Mouse (Mus musculus): ENCODE measurements around the gene Fcrl6. TPM values are rescaled to one million over a fixed set of nuclear protein-coding genes. Genes with fewer than 3 reads are reported as not detected.
A peak's percentile ranks its signal among the peaks of the same experiment; 100 is the strongest.

Fcrl6 gene
- polyA plus RNA-seq, 1 experiment: not detected

DNA sequence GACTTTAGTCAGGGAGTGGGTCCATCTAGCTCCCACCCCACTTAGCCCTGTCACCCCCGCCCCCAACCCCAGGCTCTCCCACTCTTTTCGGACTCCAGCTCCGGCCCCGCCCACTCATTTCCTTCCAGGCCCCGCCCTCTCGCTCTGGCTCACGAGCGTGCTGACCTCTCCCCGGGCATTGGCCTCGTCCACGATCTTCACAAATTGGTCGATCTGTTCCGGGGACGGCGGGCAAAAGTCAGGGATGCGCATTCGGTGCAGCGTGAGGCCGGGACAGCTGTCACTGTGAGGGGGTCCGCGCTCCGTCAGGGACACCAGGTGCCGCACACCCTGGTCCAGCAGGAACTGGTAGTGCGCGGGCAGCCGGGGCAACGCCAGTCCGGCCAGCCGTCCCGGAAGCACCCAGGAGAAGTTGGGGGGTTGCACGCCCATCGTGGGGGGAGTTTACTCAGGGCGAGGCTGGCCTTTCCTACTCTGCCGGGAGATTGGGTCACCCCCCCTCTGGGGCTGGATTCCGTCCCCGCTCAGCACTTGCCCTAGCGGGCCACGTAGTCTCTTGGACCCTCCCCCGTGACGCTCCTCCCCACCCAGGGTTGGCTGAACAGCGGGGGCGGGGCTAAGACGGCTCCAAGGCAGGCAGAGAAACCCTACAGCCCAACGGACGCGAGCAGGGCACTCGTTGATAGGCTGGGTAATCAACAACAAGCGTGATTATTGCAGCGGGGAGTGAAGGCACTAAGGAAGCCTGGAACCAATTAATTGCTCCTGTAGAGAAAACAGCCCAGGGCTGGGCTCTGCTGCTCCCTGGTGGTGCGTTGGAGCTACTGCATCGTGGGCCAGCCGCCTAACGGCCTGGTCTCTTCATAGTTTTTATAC lies 30.3 kb upstream of the Fcrl6 start, which contains the start of gene Dusp23:
TSS of gene Dusp23 (minus strand) at position 512 of the 876 bp plus-strand sequence.
- H3K27ac ChIP-seq (ENCODE audit: insufficient read depth, low read length): peak within 1 kb of the TSS; percentile 86
- TF ChIP-seq CTCF (IDR thresholded peaks at IDR 0.05; ENCODE audit: extremely low read depth, insufficient read depth, low read length) (peak; percentile 81), POLR2A (IDR thresholded peaks at IDR 0.05; ENCODE audit: extremely low read depth, insufficient read depth, low read length) (peak; percentile 62; the same call in 1 of the 2 replicates)
- H3K4me1 ChIP-seq (ENCODE audit: control insufficient read depth, insufficient read depth, low read length): no peaks in the 10 kb centered on the region
- peak within 1 kb of the TSS; percentile 76 for H3K4me3 ChIP-seq (ENCODE audit: insufficient read depth, low read length)

GRCm38 (mm10) chr1:172631721-172632120 lies 29.4 kb upstream of the Fcrl6 start:
- Histone ChIP-seq H3K27ac (ENCODE audit: insufficient read depth, low read length) (no peak overlapping the region), H3K4me1 (ENCODE audit: control insufficient read depth, insufficient read depth, low read length) (no peaks in the 10 kb centered on the region), H3K4me3 (ENCODE audit: insufficient read depth, low read length) (no peak overlapping the region)
- TF ChIP-seq POLR2A (IDR thresholded peaks at IDR 0.05; ENCODE audit: extremely low read depth, insufficient read depth, low read length) (no peak), CTCF (IDR thresholded peaks at IDR 0.05; ENCODE audit: extremely low read depth, insufficient read depth, low read length) (no peak)

DNA sequence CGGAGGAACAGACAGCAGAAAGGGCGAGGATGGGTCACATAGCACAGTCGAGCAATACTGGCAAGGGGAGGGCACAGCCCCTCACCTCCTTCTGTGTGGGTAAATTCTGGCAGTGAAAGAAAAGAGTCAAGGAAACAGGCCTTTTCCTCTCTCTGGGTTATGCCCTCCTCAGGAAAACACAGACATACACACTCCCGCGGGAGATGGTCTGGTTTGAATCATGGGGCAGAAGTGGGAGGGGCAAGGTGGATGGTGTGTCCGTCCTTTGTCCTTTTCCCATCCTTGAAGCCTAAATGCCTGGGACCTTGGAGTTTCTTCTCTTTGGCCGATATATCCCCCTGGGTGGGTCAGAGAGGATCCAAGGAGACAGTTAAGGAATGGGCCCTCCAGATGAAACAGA lies 27.5 kb upstream of the Fcrl6 start:
- no peaks in the 10 kb centered on the region for H3K4me1 ChIP-seq (ENCODE audit: control insufficient read depth, insufficient read depth, low read length)
- no peak overlapping the region for H3K27ac ChIP-seq (ENCODE audit: insufficient read depth, low read length)
- H3K4me3 ChIP-seq (ENCODE audit: insufficient read depth, low read length): no peak overlapping the region
- TF ChIP-seq POLR2A (IDR thresholded peaks at IDR 0.05; ENCODE audit: extremely low read depth, insufficient read depth, low read length) (no peak), CTCF (IDR thresholded peaks at IDR 0.05; ENCODE audit: extremely low read depth, insufficient read depth, low read length) (no peak)

- Histone ChIP-seq H3K4me3 (ENCODE audit: insufficient read depth, low read length) (no peak overlapping the region), H3K27ac (ENCODE audit: insufficient read depth, low read length) (no peak overlapping the region), H3K4me1 (ENCODE audit: control insufficient read depth, insufficient read depth, low read length) (no peaks in the 10 kb centered on the region)
- TF ChIP-seq CTCF (IDR thresholded peaks at IDR 0.05; ENCODE audit: extremely low read depth, insufficient read depth, low read length): no peak
- TF ChIP-seq POLR2A (IDR thresholded peaks at IDR 0.05; ENCODE audit: extremely low read depth, insufficient read depth, low read length): no peak
These were observed 24.0 kb upstream of the Fcrl6 start for GRCm38 (mm10) chr1:172626306-172626705.

DNA sequence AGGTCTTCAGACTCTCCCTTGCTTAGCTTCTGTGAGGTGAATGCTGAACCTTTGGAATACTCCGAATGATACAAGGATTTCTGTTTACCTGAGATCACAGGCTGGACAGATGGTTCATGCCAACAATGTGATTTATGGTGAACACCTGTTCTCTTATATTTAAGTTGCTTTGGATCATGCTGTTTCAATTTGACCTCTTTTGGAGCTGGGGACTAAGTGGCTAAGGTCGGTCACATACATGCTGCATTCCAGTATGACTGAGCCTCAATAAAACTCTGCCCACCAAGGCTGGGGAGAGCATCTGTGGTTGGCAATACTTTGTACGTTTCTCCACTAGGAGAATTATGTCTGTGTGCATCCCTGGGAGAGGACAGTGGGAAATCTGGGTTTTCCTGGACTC lies 21.7 kb upstream of the Fcrl6 start:
- no peak for TF ChIP-seq CTCF (IDR thresholded peaks at IDR 0.05; ENCODE audit: extremely low read depth, insufficient read depth, low read length)
- no peak for TF ChIP-seq POLR2A (IDR thresholded peaks at IDR 0.05; ENCODE audit: extremely low read depth, insufficient read depth, low read length)
- H3K4me1 ChIP-seq (ENCODE audit: control insufficient read depth, insufficient read depth, low read length): no peaks in the 10 kb centered on the region
- H3K4me3 ChIP-seq (ENCODE audit: insufficient read depth, low read length): no peak overlapping the region
- H3K27ac ChIP-seq (ENCODE audit: insufficient read depth, low read length): no peak overlapping the region

GRCm38 (mm10) chr1:172623599-172623998 lies 21.2 kb upstream of the Fcrl6 start:
- H3K4me3 ChIP-seq (ENCODE audit: insufficient read depth, low read length): no peak overlapping the region
- no peak for TF ChIP-seq CTCF (IDR thresholded peaks at IDR 0.05; ENCODE audit: extremely low read depth, insufficient read depth, low read length)
- TF ChIP-seq POLR2A (IDR thresholded peaks at IDR 0.05; ENCODE audit: extremely low read depth, insufficient read depth, low read length): no peak
- H3K4me1 ChIP-seq (ENCODE audit: control insufficient read depth, insufficient read depth, low read length): no peaks in the 10 kb centered on the region
- no peak overlapping the region for H3K27ac ChIP-seq (ENCODE audit: insufficient read depth, low read length)

- TF ChIP-seq CTCF (IDR thresholded peaks at IDR 0.05; ENCODE audit: extremely low read depth, insufficient read depth, low read length): peak; percentile 67
- TF ChIP-seq POLR2A (IDR thresholded peaks at IDR 0.05; ENCODE audit: extremely low read depth, insufficient read depth, low read length): no peak
- H3K4me3 ChIP-seq (ENCODE audit: insufficient read depth, low read length): no peak overlapping the region
- H3K4me1 ChIP-seq (ENCODE audit: control insufficient read depth, insufficient read depth, low read length): no peaks in the 10 kb centered on the region
- no peak overlapping the region for H3K27ac ChIP-seq (ENCODE audit: insufficient read depth, low read length)
These were observed 16.9 kb upstream of the Fcrl6 start for GRCm38 (mm10) chr1:172619235-172619634.

- TF ChIP-seq CTCF (IDR thresholded peaks at IDR 0.05; ENCODE audit: extremely low read depth, insufficient read depth, low read length): no peak
- no peak for TF ChIP-seq POLR2A (IDR thresholded peaks at IDR 0.05; ENCODE audit: extremely low read depth, insufficient read depth, low read length)
- no peak overlapping the region for H3K27ac ChIP-seq (ENCODE audit: insufficient read depth, low read length)
- no peak overlapping the region for H3K4me3 ChIP-seq (ENCODE audit: insufficient read depth, low read length)
- H3K4me1 ChIP-seq (ENCODE audit: control insufficient read depth, insufficient read depth, low read length): no peaks in the 10 kb centered on the region
These were observed 15.8 kb upstream of the Fcrl6 start for GRCm38 (mm10) chr1:172618141-172618540.

DNA sequence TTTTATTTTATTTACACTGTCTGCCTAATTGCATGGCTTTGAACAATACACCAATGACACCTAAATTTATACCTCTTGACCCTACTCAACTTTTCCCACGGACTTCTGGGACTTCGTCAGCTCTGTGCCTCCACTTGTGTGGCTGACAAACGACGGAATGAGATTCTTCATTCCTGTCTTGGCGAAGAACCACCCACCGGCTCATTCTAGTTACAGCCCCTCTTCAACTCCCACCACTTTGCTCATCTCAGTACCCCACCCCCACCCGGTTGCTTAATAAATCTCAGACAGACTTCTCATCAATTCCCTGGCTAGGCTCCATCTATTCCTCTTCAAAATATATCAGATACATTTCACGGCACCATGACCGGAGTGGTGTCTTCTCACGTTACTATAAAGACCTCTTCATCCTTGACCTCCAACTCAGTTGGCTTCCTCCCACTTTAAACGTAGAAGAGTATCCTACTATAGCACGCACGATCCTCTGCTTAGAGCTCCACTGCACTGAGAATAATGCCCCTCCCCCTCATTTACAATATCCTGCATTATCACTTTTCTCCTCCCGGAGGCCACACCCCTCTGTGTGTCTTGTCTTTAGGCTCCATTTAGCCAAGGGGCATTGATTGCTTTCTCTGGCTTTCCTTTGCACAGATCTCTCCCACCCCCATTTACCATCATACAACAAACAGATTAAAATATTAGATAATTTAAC lies 15.2 kb upstream of the Fcrl6 start:
- Histone ChIP-seq H3K4me3 (ENCODE audit: insufficient read depth, low read length) (no peak overlapping the region), H3K27ac (ENCODE audit: insufficient read depth, low read length) (no peak overlapping the region), H3K4me1 (ENCODE audit: control insufficient read depth, insufficient read depth, low read length) (no peaks in the 10 kb centered on the region)
- TF ChIP-seq POLR2A (IDR thresholded peaks at IDR 0.05; ENCODE audit: extremely low read depth, insufficient read depth, low read length) (no peak), CTCF (IDR thresholded peaks at IDR 0.05; ENCODE audit: extremely low read depth, insufficient read depth, low read length) (no peak)
